Mouse (Mus musculus): Measurements from ENCODE around the gene Mybl2.

GRCm38 (mm10) chr2:163110706-163111105 is 56.2 kb downstream of the Mybl2 start:
- TF ChIP-seq CTCF (IDR thresholded peaks at IDR 0.05; ENCODE audit: control insufficient read depth, insufficient read depth, low read length) (no peak), POLR2A (IDR thresholded peaks at IDR 0.05; ENCODE audit: borderline replicate concordance, control insufficient read depth, low read depth, low read length) (no peak)

Data from bone marrow, adult 2 months (tissue).